Mouse (Mus musculus): ENCODE measurements around the gene Rpn1. TPM values are rescaled to one million over a fixed set of nuclear protein-coding genes. Genes with fewer than 3 reads are reported as not detected.

Gene Rpn1
- total RNA-seq, 2 experiments from 2014 or later, result 212 to 219 TPM

DNA sequence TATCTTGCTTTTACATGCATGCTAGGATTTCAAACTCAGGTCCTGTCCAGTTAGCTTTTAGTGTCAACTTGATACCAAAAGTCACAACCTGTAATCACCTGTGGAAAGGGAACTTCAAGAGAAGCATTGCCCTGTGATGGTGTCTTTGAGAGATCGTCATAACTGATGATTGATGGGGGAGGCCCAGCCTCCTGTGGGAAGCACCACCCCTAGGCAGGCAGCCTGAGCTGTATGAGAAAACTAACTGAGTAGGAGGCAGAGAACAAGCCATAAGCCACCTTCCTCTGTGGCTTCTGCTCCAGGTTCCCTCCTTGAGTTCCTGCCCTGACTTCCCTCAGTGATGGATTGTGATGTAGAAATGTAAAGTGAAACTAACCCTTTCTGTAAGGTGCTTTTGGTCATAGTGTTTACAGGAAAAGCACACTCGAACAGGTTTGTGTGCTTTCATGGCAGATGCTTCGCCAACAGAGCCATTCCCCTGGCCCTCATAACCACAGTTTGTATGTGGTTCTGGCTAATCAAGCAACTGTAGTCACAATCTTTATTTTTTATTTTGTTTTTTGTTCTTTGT is 20.1 kb upstream of the Rpn1 start:
- no peak for DNase-seq (ENCODE audit: low spot score in 2 of 2)

DNA sequence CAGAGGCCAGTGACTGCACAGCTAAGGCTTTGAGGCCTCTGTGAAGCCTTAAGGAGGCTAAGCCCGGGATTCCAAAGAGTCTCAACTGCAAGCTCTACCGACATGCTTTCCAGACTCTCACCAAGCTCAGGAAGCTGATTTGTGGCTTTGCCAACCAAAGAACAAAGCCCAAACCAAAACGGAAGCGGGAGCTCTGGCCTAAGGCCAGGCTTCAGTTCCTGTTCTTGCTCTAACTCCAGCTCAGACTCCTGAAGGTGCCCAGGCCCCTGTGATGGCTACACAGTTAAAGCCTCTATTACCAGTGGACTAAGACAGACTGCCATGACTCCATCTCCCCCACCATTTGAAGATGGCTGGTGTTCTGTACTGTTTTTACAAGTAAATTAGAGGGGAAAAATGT is 19.2 kb upstream of the Rpn1 start:
- peak in 1 of 2 experiments; percentile 16 for DNase-seq (ENCODE audit: low spot score in 2 of 2)

DNA sequence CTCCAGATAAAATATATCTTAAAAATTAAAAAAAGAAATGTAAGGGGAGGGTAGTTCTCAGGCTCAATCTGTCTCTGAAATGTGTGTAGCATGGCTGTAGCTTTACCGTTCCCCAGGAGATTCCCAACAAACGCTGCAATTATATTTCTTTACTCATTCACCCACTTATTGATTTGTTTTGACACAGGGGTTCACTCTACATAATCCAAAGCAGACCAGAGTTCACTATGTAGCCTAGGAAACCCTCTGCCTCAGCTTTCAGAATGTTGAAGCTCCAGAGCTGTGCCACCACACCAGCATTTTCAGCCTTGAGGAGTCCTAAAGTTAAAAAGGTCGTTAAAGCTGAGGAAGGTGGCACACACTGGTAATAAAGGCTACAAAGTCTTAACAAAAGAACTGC is 18.3 kb upstream of the Rpn1 start:
- DNase-seq (ENCODE audit: low spot score in 2 of 2), result no peak

DNA sequence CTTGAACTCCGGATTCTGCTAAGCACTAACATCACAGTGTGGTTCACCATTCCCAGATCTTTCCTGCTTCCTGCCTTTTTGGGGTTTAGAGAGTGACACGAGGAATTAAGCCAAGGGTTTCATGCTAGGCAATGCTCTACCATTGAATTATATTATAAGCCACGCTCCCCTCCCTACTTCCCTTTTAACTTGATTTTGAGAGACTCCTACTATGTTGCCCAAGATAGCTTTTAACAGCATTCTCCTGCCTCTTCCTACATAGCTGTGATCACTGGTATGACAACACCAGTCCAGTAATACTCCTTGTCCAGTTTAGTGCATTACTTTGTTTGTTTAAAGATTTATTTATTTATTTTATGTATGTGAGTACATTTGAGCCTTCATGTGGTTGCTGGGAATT is 16.6 kb upstream of the Rpn1 start:
- no peak for DNase-seq (ENCODE audit: low spot score in 2 of 2)

DNA sequence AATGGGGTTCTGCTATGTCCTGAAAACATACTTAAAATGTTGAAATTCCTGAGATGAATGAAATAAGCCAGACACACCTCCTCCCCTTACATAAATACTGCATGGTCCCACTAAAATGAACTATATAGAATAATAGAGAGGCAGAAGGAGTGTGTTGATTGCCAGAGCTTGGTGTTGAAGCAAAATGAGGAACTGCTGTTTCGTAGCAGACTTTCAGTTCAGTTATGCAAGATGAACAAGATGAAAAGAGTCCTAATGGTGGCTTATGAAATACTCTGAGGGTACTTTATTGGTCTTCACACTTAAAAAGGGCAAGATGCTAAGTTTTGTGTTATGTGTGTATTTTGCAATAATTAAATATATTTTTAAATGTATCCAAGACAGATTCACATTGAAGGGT is 15.5 kb upstream of the Rpn1 start:
- DNase-seq (ENCODE audit: low spot score in 2 of 2), result no peak

DNA sequence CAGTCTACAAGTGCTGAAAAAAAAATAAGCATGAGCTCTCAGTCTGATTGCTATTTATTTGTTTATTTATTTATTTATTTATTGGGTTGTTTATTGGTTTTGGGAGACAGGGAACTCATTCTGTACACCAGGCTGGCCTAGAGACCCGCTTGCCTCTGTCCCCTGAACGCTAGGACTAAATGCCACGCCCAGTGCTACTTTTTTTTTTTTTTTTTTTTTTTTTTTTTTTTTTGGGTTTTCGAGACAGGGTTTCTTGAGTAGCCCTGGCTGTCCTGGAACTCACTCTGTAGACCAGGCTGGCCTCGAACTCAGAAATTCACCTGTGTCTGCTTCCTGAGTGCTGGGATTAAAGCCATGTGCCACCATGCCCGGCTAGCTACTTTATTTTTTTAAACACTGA is 13.8 kb upstream of the Rpn1 start:
- DNase-seq (ENCODE audit: low spot score in 2 of 2), result no peak

DNA sequence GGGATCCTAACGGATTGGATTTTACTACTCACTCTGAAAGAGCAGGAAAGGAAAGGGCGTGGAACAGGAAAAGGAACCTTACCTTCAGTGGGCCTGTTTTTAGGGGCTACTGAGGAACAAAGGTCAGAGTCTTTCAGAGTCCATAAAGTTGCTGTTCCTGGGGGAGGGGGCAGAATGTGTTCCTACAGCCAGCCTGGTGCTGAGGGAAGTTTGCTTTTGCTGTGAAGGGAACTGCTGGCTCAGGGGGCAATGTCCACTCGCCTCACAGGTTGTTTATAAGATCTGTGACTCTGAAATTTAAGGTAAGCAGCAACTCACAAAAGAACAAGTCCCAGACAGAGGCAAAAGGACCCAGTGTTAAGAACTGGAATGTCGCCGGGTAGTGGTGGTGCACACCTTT is 13.1 kb upstream of the Rpn1 start:
- no peak for DNase-seq (ENCODE audit: low spot score in 2 of 2)

DNA sequence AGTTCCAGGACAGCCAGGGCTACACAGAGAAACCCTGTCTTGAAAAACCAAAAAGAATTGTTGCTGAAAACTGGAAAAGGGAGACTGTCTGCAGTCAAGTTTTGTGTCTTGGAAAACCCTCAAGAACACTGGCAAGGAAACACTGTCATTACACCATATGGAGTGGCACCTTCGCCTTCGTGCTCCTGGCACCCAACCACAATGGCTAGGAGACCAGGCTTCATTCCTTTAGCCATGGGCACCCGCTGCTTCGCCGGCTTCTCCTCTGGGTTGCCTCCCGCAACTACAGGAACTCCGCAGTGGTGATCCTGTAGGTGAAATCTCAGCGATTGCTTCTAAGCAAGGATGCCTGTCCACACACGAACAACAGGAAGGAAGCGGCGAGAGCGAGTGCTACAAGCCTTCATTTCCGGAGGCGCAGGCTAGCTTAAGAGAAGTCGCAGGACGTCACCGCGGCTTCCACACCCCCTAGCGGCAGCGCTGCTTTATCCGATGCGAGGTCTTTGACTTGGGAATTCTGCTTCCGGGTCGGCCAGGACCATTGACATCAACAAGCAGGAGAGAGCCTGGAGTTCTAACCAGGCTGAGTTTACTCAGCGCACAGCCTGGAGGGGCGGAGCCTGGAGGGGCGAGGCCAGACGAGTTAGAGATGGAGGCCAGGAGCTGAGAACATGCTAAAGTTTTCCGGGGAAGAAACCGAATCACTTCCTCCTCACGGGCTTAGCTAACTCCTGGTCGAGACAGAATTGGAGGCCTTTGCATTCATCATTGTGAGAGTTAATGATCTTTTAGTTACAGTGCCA is 9.3 kb upstream of the Rpn1 start:
- DNase-seq (ENCODE audit: low spot score in 2 of 2), result peak; percentile 77 to 91

DNA sequence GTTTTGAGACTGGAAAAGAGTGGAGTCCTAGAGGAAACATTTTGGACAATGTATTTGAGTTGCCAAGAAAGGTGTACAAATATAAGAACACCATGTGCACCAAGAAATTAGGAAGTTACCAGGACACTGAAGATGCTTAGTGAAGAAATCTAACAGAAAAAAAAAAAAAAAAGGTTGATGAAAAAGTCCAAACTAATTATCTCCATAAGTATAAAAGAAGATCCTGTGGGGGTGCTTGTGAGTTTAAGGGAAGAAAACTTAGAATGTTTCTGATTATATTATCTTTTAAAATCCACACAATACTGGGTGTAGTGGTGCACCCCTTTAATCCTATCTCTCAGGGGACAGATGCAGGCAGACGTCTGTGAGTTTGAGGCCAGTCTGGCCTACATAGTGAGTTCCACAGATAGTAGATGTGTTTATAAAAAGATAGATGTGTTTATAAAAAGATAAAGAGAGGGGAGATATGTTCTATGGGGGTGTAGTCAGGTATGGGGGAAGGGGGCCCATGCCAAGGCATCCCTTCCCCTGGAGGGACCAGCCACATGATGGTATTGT is 8.2 kb upstream of the Rpn1 start:
- no peak for DNase-seq (ENCODE audit: low spot score in 2 of 2)

DNA sequence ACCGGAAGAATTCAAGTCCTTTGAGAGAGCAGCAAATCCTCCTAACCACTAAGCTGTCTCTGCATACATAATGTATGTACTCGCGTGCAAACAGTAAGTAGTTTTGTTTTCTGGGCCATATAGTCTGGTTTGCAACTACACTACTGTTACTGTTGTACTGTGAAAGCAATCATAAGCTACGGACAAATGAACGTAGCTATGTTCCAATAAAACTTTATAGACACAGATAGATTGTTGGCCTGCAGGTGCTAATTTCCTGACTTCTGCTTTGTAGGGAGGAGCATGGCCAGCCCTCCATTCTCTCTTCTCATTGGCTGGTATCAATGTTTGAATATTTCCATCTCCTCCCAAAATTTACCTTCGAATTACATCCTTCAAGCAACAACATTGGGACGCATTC is 1.2 kb upstream of the Rpn1 start:
- DNase-seq (ENCODE audit: low spot score in 2 of 2), result no peak

DNA sequence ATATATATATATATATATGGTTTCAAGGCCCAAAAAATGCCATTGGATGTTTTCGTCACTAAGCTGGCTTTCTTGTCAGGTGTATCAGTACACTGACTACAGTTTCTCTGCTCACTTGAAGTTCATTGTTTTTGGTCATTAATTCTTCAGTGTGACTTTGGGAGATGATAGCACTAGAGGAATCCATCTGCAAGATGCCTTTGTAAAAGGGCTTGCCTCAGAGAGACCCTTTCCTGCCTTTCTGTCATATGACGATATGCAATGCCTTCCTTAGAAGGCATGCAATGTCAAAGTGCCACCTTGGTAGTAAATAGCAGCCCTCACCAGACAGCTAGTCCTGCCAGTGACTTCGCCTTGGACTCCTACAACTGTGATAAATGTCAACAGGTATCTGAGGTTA is 610 bp upstream of the Rpn1 start:
- DNase-seq (ENCODE audit: low spot score in 2 of 2), result no peak

DNA sequence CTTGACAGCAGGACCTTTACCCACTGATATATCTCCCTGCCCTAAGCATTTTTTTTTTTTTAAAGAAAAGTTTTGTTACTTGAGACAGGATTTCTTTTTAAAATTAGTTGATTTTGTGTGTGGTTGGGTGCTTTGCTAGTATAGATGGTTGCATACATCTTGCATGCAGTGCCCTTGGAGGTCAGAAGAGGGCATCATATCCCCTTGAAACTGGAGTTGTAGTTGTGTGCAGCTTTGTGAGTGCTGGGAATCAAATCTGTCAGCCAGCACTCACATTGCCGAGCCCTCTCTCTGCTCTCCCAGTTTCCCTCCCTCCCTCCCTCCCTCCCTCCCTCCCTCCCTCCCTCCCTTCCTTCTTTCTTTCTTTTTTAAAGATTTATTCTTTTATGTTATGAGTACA is 4.7 kb downstream of the Rpn1 start:
- DNase-seq (ENCODE audit: low spot score in 2 of 2), result no peak

DNA sequence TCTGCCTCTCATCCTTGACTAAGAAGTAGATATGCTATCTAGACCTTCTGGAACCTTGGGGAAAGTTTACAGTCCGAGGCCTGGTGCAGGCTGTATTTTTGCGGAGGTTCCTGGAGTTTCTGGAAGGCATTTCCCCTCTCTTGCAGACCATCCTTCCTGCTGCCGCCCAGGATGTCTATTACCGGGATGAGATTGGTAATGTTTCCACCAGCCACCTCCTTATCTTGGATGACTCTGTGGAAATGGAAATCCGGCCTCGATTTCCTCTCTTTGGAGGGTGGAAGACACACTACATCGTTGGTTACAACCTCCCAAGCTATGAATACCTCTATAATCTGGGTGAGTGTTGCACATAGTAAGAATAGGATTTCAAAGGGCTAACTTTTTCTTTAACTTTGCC is 11.1 kb downstream of the Rpn1 start:
- DNase-seq (ENCODE audit: low spot score in 2 of 2), result no peak

DNA sequence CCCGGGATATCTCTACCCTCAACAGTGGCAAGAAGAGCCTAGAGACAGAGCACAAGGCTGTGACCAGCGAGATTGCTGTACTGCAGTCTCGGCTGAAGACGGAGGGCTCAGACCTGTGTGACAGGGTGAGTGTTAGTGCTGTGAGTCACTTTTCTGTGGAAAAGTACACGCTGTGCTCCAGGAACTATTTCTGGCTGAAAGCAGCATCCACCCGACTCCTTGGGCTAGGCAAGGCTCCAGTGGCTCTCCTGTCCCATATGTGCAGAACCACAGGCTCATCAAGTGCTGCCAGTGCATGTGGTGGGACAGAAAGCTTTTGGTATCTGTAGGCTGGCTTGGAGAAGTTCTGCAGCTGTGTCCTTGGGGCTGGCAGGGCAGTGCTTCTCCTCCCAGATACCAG is 17.8 kb downstream of the Rpn1 start:
- no peak for DNase-seq (ENCODE audit: low spot score in 2 of 2)

DNA sequence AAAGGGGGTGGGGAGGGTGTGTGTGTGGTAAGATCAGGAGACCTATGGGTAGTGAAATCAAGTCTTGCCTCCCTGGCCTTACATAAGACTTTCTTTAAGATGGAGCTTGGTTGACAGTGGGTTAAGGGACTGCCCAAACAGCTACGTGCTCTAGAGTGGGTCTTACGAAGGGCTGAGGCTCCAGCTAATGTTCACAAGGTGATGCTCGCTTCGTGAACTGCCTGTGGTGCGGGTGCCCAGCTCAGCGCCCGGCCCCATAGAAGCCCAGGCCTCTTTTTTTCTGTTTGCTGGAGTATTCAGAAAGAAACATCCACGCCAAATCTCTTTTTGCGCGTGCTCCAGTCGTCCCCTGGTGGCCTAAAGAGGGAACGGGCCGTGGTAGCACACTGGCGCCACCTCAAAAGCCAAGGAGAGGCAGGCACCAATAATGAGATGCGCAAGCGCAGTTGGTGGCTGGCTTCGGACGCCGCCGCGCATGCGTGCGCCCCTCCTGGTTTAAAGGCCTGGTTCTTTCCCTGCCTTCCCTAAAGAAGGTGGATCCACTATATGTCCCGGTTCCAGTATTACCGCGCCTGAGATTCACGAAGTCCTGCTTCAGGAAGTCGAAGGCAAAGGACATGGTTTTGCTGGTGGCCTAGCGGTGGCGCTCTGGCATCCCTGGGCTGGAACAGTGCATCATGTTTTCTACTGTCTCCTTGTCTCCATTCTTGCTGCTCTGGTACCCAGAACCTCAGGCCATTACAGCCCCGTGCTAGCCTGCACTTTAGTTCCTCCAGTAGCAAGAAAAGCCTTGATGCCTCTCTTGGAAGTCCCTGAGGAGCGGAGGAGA is 21.7 kb downstream of the Rpn1 start:
- DNase-seq (ENCODE audit: low spot score in 2 of 2), result peak; percentile 77 to 78

DNA sequence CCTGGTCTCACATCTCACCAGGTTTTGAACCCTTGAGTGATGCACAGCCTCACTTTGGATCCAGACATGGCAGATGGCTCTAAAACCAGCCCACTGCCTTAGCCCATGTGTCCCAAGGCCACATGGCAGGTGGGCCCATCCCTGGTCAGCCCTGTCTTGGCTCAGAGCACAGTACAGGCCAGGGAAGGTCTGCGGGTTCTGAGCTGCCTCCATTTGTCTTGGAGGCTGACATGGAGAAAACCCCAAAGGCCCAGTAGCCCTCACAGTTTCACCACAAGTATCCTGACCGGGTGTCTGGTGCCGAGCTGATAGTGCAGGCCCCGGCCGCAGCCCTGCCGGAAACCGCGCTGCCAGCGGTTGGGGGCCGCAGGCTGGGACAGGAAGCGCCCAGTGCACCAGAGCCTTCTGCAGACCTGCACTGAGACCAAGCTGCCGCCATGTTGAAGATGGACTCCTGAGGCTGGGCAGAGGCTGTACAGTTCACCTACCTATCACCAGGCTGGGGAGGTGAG is 22.4 kb downstream of the Rpn1 start:
- no peak for DNase-seq (ENCODE audit: low spot score in 2 of 2)

DNA sequence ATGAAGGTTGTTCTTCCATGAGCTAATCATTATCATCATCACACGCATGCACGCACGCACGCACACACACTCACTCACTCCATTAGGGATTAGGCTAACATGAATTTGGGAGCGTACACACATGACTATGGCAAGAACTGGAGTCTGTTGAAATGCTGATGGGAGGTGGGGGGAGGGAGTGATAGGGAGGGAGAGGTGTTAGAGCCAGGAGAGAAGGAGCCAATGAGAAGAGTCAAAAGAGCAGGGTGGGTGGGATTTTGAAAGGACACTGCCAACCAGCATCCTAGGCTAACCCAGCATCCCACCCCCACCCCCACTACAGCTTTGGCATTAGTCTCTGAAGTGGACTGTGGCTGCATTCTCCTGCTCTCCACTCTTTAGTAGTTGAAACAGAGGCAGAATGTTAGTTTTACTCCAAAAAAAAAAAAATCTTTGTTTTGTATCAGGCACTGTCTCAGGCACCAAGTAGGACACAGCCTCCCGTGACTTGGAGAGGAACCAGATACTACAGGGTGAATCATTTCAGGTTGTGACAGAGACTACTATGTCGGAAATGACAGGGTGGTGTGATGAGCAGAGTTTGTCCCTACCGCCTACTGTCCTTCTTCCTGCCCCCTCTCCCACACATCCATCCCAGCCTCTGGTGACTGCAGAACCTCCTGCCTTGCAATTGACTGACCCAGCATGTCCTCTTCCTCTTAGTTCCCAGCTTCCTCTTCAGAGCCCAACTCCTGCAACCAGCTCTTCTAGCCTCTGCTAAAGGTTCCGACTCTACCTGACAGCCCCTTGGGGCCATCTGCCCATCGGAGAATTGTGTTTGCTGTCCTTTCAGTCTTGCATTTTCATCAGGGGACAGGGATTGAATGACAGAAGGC is 23.6 kb downstream of the Rpn1 start:
- no peak for DNase-seq (ENCODE audit: low spot score in 2 of 2)

DNA sequence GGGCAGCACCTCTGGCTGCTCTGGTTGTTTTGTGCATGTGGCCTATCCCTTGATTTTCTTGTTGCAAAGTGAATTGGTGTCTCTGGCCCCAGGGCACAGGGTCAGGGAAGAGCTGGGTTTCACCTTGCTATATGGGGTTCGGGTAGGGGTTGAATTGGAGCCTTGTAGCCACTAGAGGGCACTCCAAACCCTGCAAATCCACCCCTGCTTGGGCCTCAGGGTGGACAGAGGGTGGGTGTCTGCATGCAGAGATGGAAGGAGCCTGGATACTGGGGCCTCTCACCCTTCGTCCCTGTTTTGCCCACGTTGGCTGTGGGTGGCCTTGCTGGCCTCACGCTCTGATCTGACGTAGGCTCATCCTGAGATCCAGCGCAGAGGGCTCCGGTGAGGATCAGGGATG is 28.9 kb downstream of the Rpn1 start:
- DNase-seq (ENCODE audit: low spot score in 2 of 2), result no peak

DNA sequence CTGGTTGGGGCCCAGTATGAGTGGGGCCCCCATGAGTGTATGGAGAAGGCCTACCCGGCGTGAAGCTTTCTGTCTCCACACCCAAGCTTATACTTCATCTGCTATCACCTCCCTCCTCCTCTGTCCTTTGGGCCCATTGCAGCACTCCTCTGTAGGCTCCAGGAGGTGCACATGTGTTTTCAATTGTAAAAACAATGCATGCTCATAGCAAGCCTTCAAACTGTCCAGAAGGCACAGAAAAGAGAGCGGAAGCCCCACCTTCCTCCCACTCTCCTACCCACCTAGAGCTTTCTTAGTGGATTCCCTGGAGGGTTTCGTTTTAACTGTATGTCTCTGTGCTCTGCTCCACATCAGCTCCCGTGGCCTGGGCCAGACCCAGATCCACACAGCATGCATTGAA is 30.1 kb downstream of the Rpn1 start:
- no peak for DNase-seq (ENCODE audit: low spot score in 2 of 2)

DNA sequence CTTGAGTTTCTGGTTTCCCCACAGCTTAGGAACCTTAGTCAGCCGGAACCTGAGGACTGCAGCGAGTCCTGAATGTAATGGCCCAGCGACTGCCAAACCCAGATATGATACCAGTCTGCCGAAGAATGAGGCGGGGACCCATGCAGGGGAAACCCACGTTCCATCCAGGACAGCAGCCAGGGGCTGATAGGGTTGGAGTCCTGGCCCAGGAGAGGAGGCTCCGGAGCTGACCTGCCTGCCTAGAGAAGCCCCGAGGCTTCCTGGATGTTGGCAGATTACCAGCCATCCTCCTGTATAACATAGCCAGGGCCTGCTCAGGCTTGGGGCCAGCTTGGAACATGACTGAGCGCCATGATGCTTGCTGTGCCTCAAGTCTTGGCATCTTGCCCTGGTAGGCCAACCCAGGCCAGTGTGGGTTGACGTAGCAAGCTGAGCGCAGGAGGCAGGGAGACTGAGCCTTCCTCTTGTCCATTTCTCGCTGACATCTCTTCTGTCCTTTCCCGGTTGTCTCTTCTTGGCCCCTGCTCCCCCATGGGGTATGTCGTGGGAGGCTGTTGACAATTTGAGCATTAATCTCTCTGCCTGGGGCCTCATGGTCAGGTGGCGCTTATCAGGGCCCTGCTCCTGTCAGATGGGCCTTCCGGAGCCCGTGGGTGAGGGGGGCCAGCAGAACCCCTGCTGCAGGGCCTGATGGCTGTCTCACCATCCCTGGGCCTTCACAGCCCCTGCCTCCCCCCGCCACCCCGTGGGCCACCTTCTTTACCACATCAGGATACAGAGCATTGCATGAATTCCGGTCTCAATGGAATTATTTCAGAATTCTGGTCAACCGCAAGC is 32.3 kb downstream of the Rpn1 start:
- no peak for DNase-seq (ENCODE audit: low spot score in 2 of 2)

Measured in adrenal gland, postnatal 4 days (tissue).